Mouse (Mus musculus) hindbrain, embryonic 13.5 days (tissue): ENCODE results near the gene Ext2. TPM values are rescaled to one million over a fixed set of nuclear protein-coding genes. Genes with fewer than 3 reads are reported as not detected.

ENCODE experiments used
- ATAC-seq: fragments of 200-750 bp; cut with Nextera tagmentation; 2 replicates; pipeline ENCODE4 v1.8.0; 2017; ENCODE audit warnings: moderate TSS enrichment; ENCODE audit not compliant: low FRiP score
- H3K27ac ChIP-seq: fragments of 300-500 bp; sonication (generic); 2 replicates; pipeline ENCODE4 v1.5.1; 2015; ENCODE audit warnings: inconsistent platforms, mild to moderate bottlenecking, moderate library complexity
- H3K27me3 ChIP-seq: fragments of 300-500 bp; sonication (generic); 2 replicates; pipeline ENCODE4 v1.6.1; 2015; ENCODE audit warnings: mild to moderate bottlenecking, inconsistent platforms
- H3K36me3 ChIP-seq: fragments of 300-500 bp; sonication (generic); 2 replicates; pipeline ENCODE4 v1.6.1; 2015; ENCODE audit warnings: mild to moderate bottlenecking, inconsistent platforms
- H3K4me1 ChIP-seq: fragments of 300-500 bp; sonication (generic); replicated peaks from 2 replicates; pipeline ENCODE4 v1.6.1; 2015; ENCODE audit warnings: inconsistent platforms
- H3K4me2 ChIP-seq: fragments of 300-500 bp; sonication (generic); 2 replicates; pipeline ENCODE4 v1.6.1; 2015; ENCODE audit warnings: inconsistent platforms, mild to moderate bottlenecking, moderate library complexity
- H3K4me3 ChIP-seq: fragments of 300-500 bp; sonication (generic); 2 replicates; pipeline ENCODE4 v1.5.1; 2015; ENCODE audit warnings: mild to moderate bottlenecking, inconsistent platforms
- H3K9ac ChIP-seq: fragments of 300-500 bp; sonication (generic); 2 replicates; pipeline ENCODE4 v1.6.1; 2015; ENCODE audit warnings: mild to moderate bottlenecking, inconsistent platforms
- H3K9me3 ChIP-seq: fragments of 300-500 bp; sonication (generic); 2 replicates; pipeline ENCODE4 v1.6.1; 2016; ENCODE audit warnings: inconsistent platforms
- WGBS: fragments of 180-500 bp; shearing (Covaris S2); methylation state at CpG from one replicate; pipeline ENCODE4 v1.1.7; 2015; 5-methylcytosine and 5-hydroxymethylcytosine counted together
- polyA plus RNA-seq: library from polyadenylated mRNA; unstranded; fragments of >200 nt; fragmentation: Nextera tagmentation; extraction: Ambion mirVana; gene quantifications from 2 replicates; pipeline ENCODE4 v1.2.1, GENCODE M21; 2015

The Ext2 gene
- polyA plus RNA-seq, 1 experiment from 2014 or later = 70.4 TPM

- no peak overlapping the region for H3K9ac ChIP-seq
- no peaks in the 10 kb centered on the region for H3K9me3 ChIP-seq
- no peak overlapping the region for H3K27ac ChIP-seq
- no peak overlapping the region for H3K4me2 ChIP-seq
- H3K4me1 ChIP-seq = peaks cover 42% of the 10 kb centered on the region
- no peak overlapping the region for H3K4me3 ChIP-seq
- no peaks in the 10 kb centered on the region for H3K27me3 ChIP-seq
- H3K36me3 ChIP-seq = no peaks in the 10 kb centered on the region
- 82% methylated on average over 9 of the region's 9 CpGs for WGBS
- ATAC-seq = no peak
Measured at GRCm38 (mm10) chr2:93745741-93746140, 76.6 kb downstream of the Ext2 start.

DNA sequence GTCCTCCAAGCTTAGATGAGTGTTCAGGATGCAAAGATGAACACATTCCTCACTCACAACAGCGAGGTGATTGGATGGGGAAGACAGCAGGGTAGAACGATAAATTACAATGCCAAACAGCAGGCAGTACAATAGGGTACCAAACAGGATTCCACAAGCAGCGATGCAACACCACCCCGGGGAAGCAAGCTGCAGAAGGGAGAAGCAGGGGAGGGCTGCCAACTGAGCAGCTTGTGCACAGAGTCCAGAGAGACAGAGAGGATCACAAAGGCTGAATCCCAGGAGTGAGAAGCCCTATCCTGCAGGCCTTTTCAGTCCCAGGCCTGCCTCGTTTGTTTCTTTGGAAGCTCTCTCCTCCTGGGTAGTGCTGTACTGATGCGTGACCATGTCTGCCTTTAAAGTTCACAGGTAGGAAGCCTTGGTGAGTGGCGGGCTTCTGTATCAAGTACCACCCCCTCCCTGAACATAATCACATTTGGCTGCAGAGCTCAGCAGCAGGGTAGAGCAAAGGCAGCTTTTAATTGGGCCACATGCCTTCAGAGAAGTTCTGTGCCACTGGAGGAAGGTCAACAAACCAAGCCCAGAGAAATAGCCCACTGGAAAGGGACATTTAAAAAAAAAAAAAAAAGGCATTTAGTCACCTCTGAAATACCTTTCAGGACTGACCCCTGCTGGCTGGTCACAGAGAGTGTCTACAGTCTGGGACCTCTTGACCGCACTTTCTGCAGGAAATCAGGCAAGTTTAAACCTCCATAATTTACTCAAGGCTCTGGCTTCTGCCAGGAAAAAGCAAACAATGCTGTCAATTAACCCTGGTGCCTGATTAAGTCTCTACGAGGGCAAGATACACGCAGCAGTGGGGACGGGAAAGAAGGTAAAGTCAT, 77.8 kb downstream of the Ext2 start:
- no peaks in the 10 kb centered on the region for H3K27me3 ChIP-seq
- peaks cover 52% of the 10 kb centered on the region for H3K4me1 ChIP-seq
- no peak overlapping the region for H3K4me2 ChIP-seq
- no peak overlapping the region for H3K4me3 ChIP-seq
- H3K36me3 ChIP-seq = no peaks in the 10 kb centered on the region
- H3K9ac ChIP-seq = peak overlapping the region; percentile 51; the same call in 1 of the 2 replicates
- 0 out of 2 replicates have a peak, but pooled peaks have one; percentile 47 for ATAC-seq
- WGBS = 28% methylated on average over 11 of the region's 11 CpGs
- peak overlapping the region; percentile 82 for H3K27ac ChIP-seq
- no peaks in the 10 kb centered on the region for H3K9me3 ChIP-seq

DNA sequence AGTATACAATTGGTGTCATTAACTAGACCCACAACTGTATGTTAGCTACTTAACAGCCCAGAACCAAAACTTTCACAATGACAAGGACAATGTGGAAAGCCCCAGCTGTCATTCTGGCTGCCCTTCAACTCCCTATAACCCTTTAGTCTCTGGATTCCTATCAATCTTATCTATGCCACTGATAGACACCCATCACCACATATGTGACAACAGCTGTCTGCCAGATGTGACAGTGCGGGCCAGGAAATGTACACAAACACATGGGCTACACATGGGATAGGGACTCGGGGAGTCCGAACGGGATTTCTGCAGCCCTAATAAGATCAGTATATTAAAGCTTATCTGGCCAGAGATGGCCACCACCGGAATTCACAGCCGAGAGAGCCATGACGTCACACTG, 80.7 kb downstream of the Ext2 start:
- Histone ChIP-seq H3K4me3 (no peak overlapping the region), H3K9me3 (no peaks in the 10 kb centered on the region), H3K36me3 (peaks cover 20% of the 10 kb centered on the region), H3K4me2 (no peak overlapping the region), H3K4me1 (peaks cover 52% of the 10 kb centered on the region), H3K9ac (no peak overlapping the region), H3K27me3 (no peaks in the 10 kb centered on the region), H3K27ac (no peak overlapping the region)
- 70% methylated on average over 7 of the region's 7 CpGs for WGBS
- no peak for ATAC-seq

GRCm38 (mm10) chr2:93739044-93739569, 83.3 kb downstream of the Ext2 start:
- Histone ChIP-seq H3K4me3 (no peak overlapping the region), H3K4me1 (peaks cover 35% of the 10 kb centered on the region), H3K9ac (no peak overlapping the region), H3K27ac (no peak overlapping the region), H3K9me3 (no peaks in the 10 kb centered on the region), H3K4me2 (no peak overlapping the region), H3K27me3 (no peaks in the 10 kb centered on the region), H3K36me3 (peaks cover 30% of the 10 kb centered on the region)
- 83% methylated on average over 5 of the region's 5 CpGs for WGBS
- no peak for ATAC-seq

- WGBS = 93% methylated on average over 8 of the region's 8 CpGs
- H3K36me3 ChIP-seq = peaks cover 35% of the 10 kb centered on the region
- peaks cover 18% of the 10 kb centered on the region for H3K4me1 ChIP-seq
- no peaks in the 10 kb centered on the region for H3K27me3 ChIP-seq
- no peak overlapping the region for H3K9ac ChIP-seq
- no peak for ATAC-seq
- H3K9me3 ChIP-seq = no peaks in the 10 kb centered on the region
- H3K27ac ChIP-seq = no peak overlapping the region
- H3K4me2 ChIP-seq = no peak overlapping the region
- H3K4me3 ChIP-seq = no peak overlapping the region
Measured at GRCm38 (mm10) chr2:93737146-93737545, 85.2 kb downstream of the Ext2 start.

GRCm38 (mm10) chr2:93732658-93733057, 89.7 kb downstream of the Ext2 start:
- Histone ChIP-seq H3K36me3 (peaks cover 42% of the 10 kb centered on the region), H3K9ac (no peak overlapping the region), H3K27me3 (no peaks in the 10 kb centered on the region), H3K9me3 (no peaks in the 10 kb centered on the region), H3K27ac (no peak overlapping the region), H3K4me1 (peaks cover 4% of the 10 kb centered on the region; the same call in 1 of the 2 replicates), H3K4me3 (no peak overlapping the region), H3K4me2 (no peak overlapping the region)
- ATAC-seq = no peak
- WGBS = 86% methylated on average over 7 of the region's 7 CpGs

DNA sequence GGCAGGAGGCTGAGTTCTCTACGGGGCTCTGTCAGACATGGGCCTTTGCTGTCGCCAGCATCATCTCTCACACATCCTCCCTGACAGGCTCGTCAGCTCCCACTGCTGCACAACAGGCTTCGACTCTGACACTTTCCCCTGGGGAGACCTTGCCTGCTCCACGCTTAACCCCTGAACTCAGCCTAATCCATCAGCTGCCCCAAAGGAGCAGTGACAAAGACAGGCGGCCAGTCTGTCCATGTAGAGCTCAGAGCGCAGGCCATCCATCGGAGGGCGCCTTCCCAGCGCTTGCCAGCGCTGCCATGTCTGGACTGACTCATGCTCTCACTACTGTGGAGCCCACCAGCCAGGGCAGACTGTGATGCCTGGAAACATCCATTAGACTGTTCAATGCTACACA, 92.8 kb downstream of the Ext2 start:
- 45% methylated on average over 11 of the region's 11 CpGs for WGBS
- Histone ChIP-seq H3K27ac (no peak overlapping the region), H3K9me3 (peaks cover 6% of the 10 kb centered on the region; the same call in 1 of the 2 replicates), H3K4me2 (no peak overlapping the region), H3K27me3 (no peaks in the 10 kb centered on the region), H3K9ac (no peak overlapping the region), H3K4me1 (peaks cover 4% of the 10 kb centered on the region; the same call in 1 of the 2 replicates), H3K4me3 (no peak overlapping the region), H3K36me3 (peaks cover 42% of the 10 kb centered on the region)
- no peak for ATAC-seq

- peaks cover 6% of the 10 kb centered on the region; the same call in 1 of the 2 replicates for H3K9me3 ChIP-seq
- no peak overlapping the region for H3K9ac ChIP-seq
- ATAC-seq = no peak
- 95% methylated on average over 2 of the region's 2 CpGs for WGBS
- H3K4me3 ChIP-seq = no peak overlapping the region
- peaks cover 30% of the 10 kb centered on the region for H3K36me3 ChIP-seq
- no peak overlapping the region for H3K27ac ChIP-seq
- no peaks in the 10 kb centered on the region for H3K27me3 ChIP-seq
- H3K4me1 ChIP-seq = peaks cover 23% of the 10 kb centered on the region
- H3K4me2 ChIP-seq = no peak overlapping the region
Measured at GRCm38 (mm10) chr2:93723138-93723744, 99.1 kb downstream of the Ext2 start.

DNA sequence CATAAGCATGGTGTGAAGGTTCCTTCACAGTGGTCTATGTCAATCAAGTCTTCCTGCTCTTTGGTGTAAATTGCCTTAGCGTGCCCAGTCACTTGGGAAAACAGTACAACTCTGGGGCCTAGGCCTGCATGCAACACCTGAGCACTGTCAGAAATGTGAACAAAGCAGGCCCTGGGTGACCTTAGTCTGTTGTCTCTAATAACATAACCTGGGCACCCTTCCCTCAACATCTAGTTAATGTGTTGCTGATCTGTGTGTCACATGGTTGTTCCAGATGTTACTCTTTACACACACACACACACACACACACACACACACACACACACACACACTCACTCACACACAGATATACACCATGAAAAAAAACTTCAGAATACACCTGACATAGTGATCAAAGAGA, 101.4 kb downstream of the Ext2 start:
- Histone ChIP-seq H3K9ac (no peak overlapping the region), H3K4me1 (peaks cover 23% of the 10 kb centered on the region), H3K27me3 (no peaks in the 10 kb centered on the region), H3K36me3 (peaks cover 31% of the 10 kb centered on the region), H3K9me3 (peaks cover 6% of the 10 kb centered on the region; the same call in 1 of the 2 replicates), H3K4me2 (no peak overlapping the region), H3K4me3 (no peak overlapping the region), H3K27ac (no peak overlapping the region)
- ATAC-seq = no peak
- 82% methylated on average over 1 of the region's 1 CpGs for WGBS

GRCm38 (mm10) chr2:93719792-93720675, 102.3 kb downstream of the Ext2 start:
- Histone ChIP-seq H3K4me1 (peaks cover 23% of the 10 kb centered on the region), H3K4me3 (no peak overlapping the region), H3K4me2 (no peak overlapping the region), H3K9me3 (peaks cover 2% of the 10 kb centered on the region; the same call in 1 of the 2 replicates), H3K27ac (peak overlapping the region; percentile 67), H3K27me3 (no peaks in the 10 kb centered on the region), H3K36me3 (peaks cover 29% of the 10 kb centered on the region), H3K9ac (no peak overlapping the region)
- no peak for ATAC-seq
- 60% methylated on average over 9 of the region's 9 CpGs for WGBS

DNA sequence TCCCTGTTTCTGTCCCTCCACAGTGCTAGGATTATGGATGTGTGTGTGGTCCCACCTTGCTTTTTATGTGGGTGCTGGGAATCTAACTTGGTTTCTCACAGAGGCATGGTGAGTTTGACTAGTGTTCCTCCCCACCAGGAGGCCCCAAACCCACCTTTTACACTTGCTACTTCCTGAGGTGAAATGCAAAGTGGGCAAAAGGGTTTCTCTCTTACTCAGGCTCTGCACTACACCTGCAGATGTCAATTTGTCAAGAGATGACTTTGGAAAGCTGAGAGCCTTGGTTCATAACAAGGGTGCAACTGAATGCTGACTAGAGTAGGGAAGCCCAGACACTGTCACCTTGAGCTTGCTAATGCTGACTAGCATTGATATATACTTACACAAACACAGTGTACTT, 109.1 kb downstream of the Ext2 start:
- Histone ChIP-seq H3K4me3 (no peak overlapping the region), H3K9ac (no peak overlapping the region), H3K36me3 (peaks cover 18% of the 10 kb centered on the region; the same call in 1 of the 2 replicates), H3K27me3 (no peaks in the 10 kb centered on the region), H3K27ac (no peak overlapping the region), H3K9me3 (no peaks in the 10 kb centered on the region), H3K4me1 (no peaks in the 10 kb centered on the region), H3K4me2 (no peak overlapping the region)
- ATAC-seq = no peak

- no peak overlapping the region for H3K4me3 ChIP-seq
- H3K9me3 ChIP-seq = no peaks in the 10 kb centered on the region
- no peak overlapping the region for H3K27ac ChIP-seq
- no peak overlapping the region; the same call in 1 of the 2 replicates for H3K9ac ChIP-seq
- H3K4me1 ChIP-seq = no peaks in the 10 kb centered on the region
- ATAC-seq = no peak
- H3K36me3 ChIP-seq = peaks cover 12% of the 10 kb centered on the region
- H3K27me3 ChIP-seq = no peaks in the 10 kb centered on the region
- WGBS = 82% methylated on average over 3 of the region's 3 CpGs
- H3K4me2 ChIP-seq = no peak overlapping the region
Measured at GRCm38 (mm10) chr2:93711460-93711859, 110.9 kb downstream of the Ext2 start.
